Mouse (Mus musculus) C2C12 (cell line): ENCODE measurements at regions not wholly inside any gene's neighbourhood (a gene's known extent, or its start where the extent isn't known, plus 50 kb on each side); places are given as distances from the start of the nearest gene placed in this dataset.

Source experiments
- H3K27me3 ChIP-seq: one replicate; pipeline ENCODE4 v1.6.1; 2011; ENCODE audit not compliant: control insufficient read depth, insufficient read depth, insufficient read length
- H3K36me3 ChIP-seq: one replicate; pipeline ENCODE4 v1.6.1; 2011; ENCODE audit not compliant: control insufficient read depth, insufficient read depth
- H3K4me3 ChIP-seq: one replicate; pipeline ENCODE4 v1.5.1; 2011; ENCODE audit warnings: mild to moderate bottlenecking, control low read depth; ENCODE audit not compliant: poor library complexity, insufficient read depth, severe bottlenecking
- H3K79me2 ChIP-seq: one replicate; pipeline ENCODE4 v1.6.1; 2011; ENCODE audit not compliant: control insufficient read depth, insufficient read depth
- H3K79me3 ChIP-seq: one replicate; pipeline ENCODE4 v1.6.1; 2011; ENCODE audit warnings: low read depth, control low read depth
- H3ac ChIP-seq: one replicate; pipeline ENCODE3; 2011; ENCODE audit warnings: low read depth; ENCODE audit not compliant: control insufficient read depth, insufficient read length
- CEBPB ChIP-seq: IDR thresholded peaks from one replicate; pipeline ENCODE4 v1.6.1; 2011; ENCODE audit warnings: low read depth, mild to moderate bottlenecking, control low read depth, moderate library complexity
- CTCF ChIP-seq: IDR thresholded peaks from one replicate; pipeline ENCODE4 v1.5.1; 2011; ENCODE audit not compliant: control insufficient read depth, insufficient read depth, insufficient read length
- FOSL1 ChIP-seq: IDR thresholded peaks from one replicate; pipeline ENCODE4 v1.8.0; 2011; ENCODE audit warnings: mild to moderate bottlenecking, low read length; ENCODE audit not compliant: poor library complexity, insufficient read depth, severe bottlenecking
- MAX ChIP-seq: IDR thresholded peaks from one replicate; pipeline ENCODE4 v1.6.1; 2011; ENCODE audit warnings: mild to moderate bottlenecking, control low read depth
- MYOD1 ChIP-seq: IDR thresholded peaks from one replicate; pipeline ENCODE4 v1.6.1; 2011; ENCODE audit warnings: low read depth; ENCODE audit not compliant: control insufficient read depth, insufficient read length
- MYOG ChIP-seq: IDR thresholded peaks from one replicate; pipeline ENCODE4 v1.6.1; 2011; ENCODE audit not compliant: control insufficient read depth, insufficient read length; ENCODE audit errors: extremely low read depth
- USF1 ChIP-seq: IDR thresholded peaks from one replicate; pipeline ENCODE4 v1.6.1; 2011; ENCODE audit warnings: low read depth, mild to moderate bottlenecking, control low read depth, moderate library complexity

DNA sequence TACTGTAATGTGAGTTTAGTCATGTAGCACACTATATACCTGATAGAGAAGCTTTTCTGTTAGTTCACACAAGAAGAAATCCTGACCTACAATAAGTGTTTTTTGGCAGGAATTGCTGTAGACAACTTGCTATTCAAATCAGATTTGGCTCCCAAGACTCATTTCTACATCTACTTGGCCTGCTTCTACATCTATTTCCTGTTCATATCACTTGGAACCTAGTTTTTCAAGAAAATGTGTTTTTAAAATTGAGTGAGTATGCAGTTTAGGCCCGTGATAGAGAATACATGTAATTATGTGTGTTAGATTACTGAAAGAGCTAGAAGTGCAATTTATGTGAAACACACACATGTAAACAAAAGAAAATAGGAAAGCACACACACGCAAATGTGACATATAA is 176.4 kb upstream of the Paip1 start:
- no peak for TF ChIP-seq USF1
- no peak overlapping the region for H3K4me3 ChIP-seq

DNA sequence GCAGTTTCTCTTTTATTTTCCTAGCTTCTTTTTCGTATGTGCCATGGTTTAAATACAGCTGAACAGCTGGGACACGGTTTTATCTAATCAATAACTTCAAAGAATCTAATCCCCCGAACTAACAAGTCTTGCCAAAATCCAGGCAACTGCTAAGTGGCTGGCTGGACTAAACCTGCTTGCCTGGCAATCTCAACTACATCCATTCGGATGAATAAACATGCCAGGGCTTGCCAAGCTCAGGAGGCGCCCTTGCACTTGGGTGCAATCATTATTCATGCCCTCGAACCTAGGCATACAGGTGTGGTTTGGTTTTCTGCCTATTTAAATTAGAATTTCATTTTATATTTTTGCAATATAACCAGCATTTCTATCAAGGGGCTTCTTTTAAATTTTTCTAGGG is 172.1 kb upstream of the Paip1 start:
- no peak for TF ChIP-seq MYOG
- no peak for TF ChIP-seq USF1
- no peak for TF ChIP-seq MYOD1
- no peak for TF ChIP-seq CEBPB
- TF ChIP-seq CTCF, result no peak
- TF ChIP-seq MAX, result no peak
- TF ChIP-seq FOSL1, result no peak
- Histone ChIP-seq H3K36me3 (no peaks in the 10 kb centered on the region), H3K79me3 (no peaks in the 10 kb centered on the region), H3K27me3 (no peaks in the 10 kb centered on the region), H3K4me3 (no peak overlapping the region), H3ac (no peak overlapping the region), H3K79me2 (no peaks in the 10 kb centered on the region)

More for the DNA sequence above, 176.4 kb upstream of the Paip1 start:
- Histone ChIP-seq H3ac (no peak overlapping the region), H3K79me2 (no peaks in the 10 kb centered on the region), H3K79me3 (no peaks in the 10 kb centered on the region), H3K36me3 (no peaks in the 10 kb centered on the region), H3K27me3 (no peaks in the 10 kb centered on the region)

DNA sequence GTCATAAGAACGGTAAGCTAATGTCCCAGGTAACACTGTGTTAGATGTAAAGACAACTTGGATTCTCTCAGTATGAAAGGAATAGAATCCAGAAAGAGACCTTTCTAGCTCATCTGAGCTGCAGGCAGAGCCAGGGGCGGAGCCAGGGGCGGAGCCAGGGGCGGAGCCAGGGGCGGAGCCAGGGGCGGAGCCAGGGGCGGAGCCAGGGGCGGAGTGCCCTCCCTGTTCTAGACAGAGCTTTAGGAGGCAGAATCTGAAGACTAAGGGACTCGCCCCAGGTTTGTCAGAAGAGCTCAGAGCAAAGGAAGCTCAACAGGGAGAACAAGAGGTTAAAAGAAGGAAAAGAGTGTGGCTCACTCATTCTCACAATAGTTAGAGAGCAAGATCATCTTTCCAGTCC is 169.9 kb upstream of the Paip1 start:
- no peak overlapping the region for H3K4me3 ChIP-seq
- no peaks in the 10 kb centered on the region for H3K36me3 ChIP-seq
- TF ChIP-seq CEBPB (no peak), MYOD1 (no peak), USF1 (no peak), CTCF (no peak), FOSL1 (no peak), MAX (no peak), MYOG (no peak)
- no peak overlapping the region for H3ac ChIP-seq
- no peaks in the 10 kb centered on the region for H3K79me2 ChIP-seq
- H3K27me3 ChIP-seq, result no peaks in the 10 kb centered on the region
- H3K79me3 ChIP-seq, result no peaks in the 10 kb centered on the region

DNA sequence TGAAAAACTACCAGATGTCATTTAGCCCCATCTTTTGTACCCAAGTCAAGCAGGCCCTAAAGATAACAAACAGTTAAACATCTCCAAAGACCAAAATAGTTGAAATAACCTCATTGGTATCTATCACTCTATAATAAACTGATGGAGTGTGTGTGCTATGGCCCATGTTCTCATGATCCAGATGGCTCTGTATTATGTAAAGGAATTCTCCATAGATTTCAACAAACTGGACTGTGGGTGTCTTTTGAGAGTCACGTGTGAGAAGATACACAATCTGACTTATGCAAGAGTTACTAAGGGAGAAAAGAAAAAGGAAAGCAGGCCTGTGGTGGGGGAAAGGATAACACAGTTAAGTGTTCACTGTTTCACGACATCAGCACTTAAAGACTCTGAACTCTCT is 164.8 kb upstream of the Paip1 start:
- H3K4me3 ChIP-seq, result no peak overlapping the region
- no peak for TF ChIP-seq MAX
- TF ChIP-seq CEBPB, result no peak
- no peak for TF ChIP-seq CTCF
- TF ChIP-seq MYOG, result no peak
- no peak for TF ChIP-seq FOSL1
- TF ChIP-seq USF1, result no peak
- no peak for TF ChIP-seq MYOD1
- no peaks in the 10 kb centered on the region for H3K27me3 ChIP-seq
- no peaks in the 10 kb centered on the region for H3K36me3 ChIP-seq
- H3K79me2 ChIP-seq, result no peaks in the 10 kb centered on the region
- no peaks in the 10 kb centered on the region for H3K79me3 ChIP-seq
- H3ac ChIP-seq, result no peak overlapping the region

DNA sequence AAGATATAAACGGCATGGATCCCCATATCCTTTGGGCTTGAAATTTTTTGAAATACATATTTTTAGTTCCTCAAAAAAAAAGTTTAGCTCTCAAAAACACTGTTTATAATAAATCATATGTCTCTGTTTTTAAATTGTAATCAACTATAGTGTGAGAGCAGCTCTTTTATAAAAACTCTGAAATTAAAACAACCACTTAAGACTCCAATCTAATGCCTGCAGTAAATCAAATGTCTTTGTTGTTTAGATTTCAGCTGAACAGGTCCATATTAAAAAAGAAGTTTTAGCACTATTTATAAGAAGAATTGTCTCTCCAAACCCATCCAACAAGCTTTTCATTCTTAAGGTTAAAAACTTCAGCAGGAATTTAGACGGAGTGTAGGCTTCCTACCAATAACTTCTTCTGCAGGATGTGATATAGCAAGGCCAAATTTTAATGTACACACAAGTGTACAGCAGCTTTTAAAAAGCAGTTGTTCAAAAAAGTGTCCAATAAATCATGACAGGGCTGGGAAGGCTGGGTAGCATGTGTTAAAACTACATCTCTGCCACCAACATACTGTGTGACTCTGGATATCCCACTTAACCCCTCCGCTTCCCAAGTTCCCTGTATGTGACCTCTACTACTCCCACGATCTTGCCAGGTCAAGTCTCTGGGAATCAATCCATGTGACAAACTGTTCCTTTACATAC is 160.6 kb upstream of the Paip1 start:
- TF ChIP-seq CEBPB (no peak), MAX (no peak), MYOD1 (no peak), USF1 (no peak)
- H3ac ChIP-seq, result no peak overlapping the region
- no peaks in the 10 kb centered on the region for H3K27me3 ChIP-seq
- no peaks in the 10 kb centered on the region for H3K79me2 ChIP-seq
- H3K36me3 ChIP-seq, result no peaks in the 10 kb centered on the region
- no peak overlapping the region for H3K4me3 ChIP-seq
- no peaks in the 10 kb centered on the region for H3K79me3 ChIP-seq

DNA sequence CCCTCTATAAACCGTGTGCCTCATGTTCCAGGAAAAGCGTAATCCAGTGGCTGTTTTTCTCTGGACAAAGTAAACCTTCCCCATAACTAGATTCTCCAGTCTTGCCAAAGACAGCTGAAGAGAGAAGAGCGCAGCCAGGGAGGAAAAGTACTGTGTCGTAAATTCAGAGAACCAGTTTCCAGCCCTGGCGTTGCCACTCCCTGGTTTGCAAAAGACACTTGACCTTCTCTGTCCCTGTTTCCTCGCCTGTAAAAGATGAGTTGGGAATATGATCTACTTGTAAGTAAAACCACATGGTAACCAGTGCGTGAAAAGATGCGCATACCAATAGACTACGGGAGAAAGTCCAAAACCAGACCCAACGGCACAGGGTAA is 160.1 kb upstream of the Paip1 start:
- Histone ChIP-seq H3K36me3 (no peaks in the 10 kb centered on the region), H3K27me3 (no peaks in the 10 kb centered on the region), H3K4me3 (no peak overlapping the region), H3ac (no peak overlapping the region), H3K79me2 (no peaks in the 10 kb centered on the region), H3K79me3 (no peaks in the 10 kb centered on the region)
- no peak for TF ChIP-seq MAX
- TF ChIP-seq CTCF, result no peak
- TF ChIP-seq MYOD1, result no peak
- TF ChIP-seq USF1, result no peak
- no peak for TF ChIP-seq CEBPB
- TF ChIP-seq FOSL1, result no peak
